20 mouse cellular contexts compared by ENCODE assay signal in genomic region chr11:98694301-98694700, GRCm38 (mm10). TPM values are rescaled to one million over a fixed set of nuclear protein-coding genes. Genes with fewer than 3 reads are reported as not detected.
"Had no signal": no experiment of that assay in that cellular context is flagged by ENCODE, and none has a peak within 500 bp of the region (broad histone marks: within the 10 kb centered on the region; RNA-seq: fewer than 3 reads in every experiment).

No protein-coding gene starts in this region.

- H3K27ac ChIP-seq: left cerebral cortex, adult 2 months; limb, embryonic 10.5 days; liver, embryonic 15.5 days; lung, embryonic 15.5 days; macrophage; midbrain, embryonic 15.5 days; neural tube, embryonic 13.5 days had no signal

- ATAC-seq: midbrain, embryonic 15.5 days had no signal

- H3K4me2 ChIP-seq: liver, embryonic 11.5 days; liver, embryonic 15.5 days; lung, embryonic 15.5 days; midbrain, embryonic 11.5 days; midbrain, embryonic 15.5 days; neural tube, embryonic 13.5 days had no signal

- H3K4me1 ChIP-seq: limb, embryonic 10.5 days; liver, embryonic 15.5 days; lung, embryonic 15.5 days; megakaryocyte, embryonic 14.5 days; midbrain, embryonic 15.5 days; neural tube, embryonic 13.5 days had no signal

- H3K9ac ChIP-seq: liver, embryonic 15.5 days; lung, embryonic 15.5 days; midbrain, embryonic 15.5 days had no signal

- H3K27me3 ChIP-seq: liver, embryonic 15.5 days; lung, embryonic 15.5 days; megakaryocyte, embryonic 14.5 days; midbrain, embryonic 15.5 days; neural tube, embryonic 13.5 days had no signal

- H3K4me3 ChIP-seq: left cerebral cortex, adult 2 months; limb, embryonic 10.5 days; liver, embryonic 15.5 days; lung, embryonic 15.5 days; megakaryocyte, embryonic 14.5 days; midbrain, embryonic 15.5 days; neural tube, embryonic 13.5 days had no signal

- DNase-seq: kidney, adult 8-10 months; lung, postnatal 14 days; right cerebral cortex, postnatal 4 days; spleen, adult 18-20 months; thymus, adult 18-20 months; thymus, postnatal 14 days had no signal

- H3K9me3 ChIP-seq: limb, embryonic 10.5 days; liver, embryonic 15.5 days; lung, embryonic 15.5 days; megakaryocyte, embryonic 14.5 days; midbrain, embryonic 15.5 days; neural tube, embryonic 13.5 days had no signal

RNA-seq across cellular contexts. Expression of gene Csf3, which starts 6.8 kb away (rescaled TPM):
- total RNA-seq: layer of hippocampus, postnatal 25 days; left cerebral cortex, adult 2 months; left cerebral cortex, postnatal 14 days; monocyte, adult 5-6 weeks had no signal
- polyA plus RNA-seq: limb, embryonic 10.5 days; liver, embryonic 11.5 days; liver, embryonic 15.5 days; lung, embryonic 15.5 days; macrophage; midbrain, embryonic 11.5 days; midbrain, embryonic 15.5 days; neural tube, embryonic 13.5 days; stomach, embryonic 14.5 days had no signal

RNA-seq across cellular contexts. Expression of gene Gsdma, which starts 30.1 kb away (rescaled TPM):
- total RNA-seq: layer of hippocampus, postnatal 25 days; left cerebral cortex, adult 2 months; left cerebral cortex, postnatal 14 days; monocyte, adult 5-6 weeks had no signal
- polyA plus RNA-seq: liver, embryonic 11.5 days; liver, embryonic 15.5 days; macrophage; midbrain, embryonic 11.5 days; midbrain, embryonic 15.5 days; neural tube, embryonic 13.5 days had no signal
